Mouse (Mus musculus) kidney, adult 2 months (tissue): ENCODE results near the gene Serpina3c.

ENCODE experiments used
- CTCF ChIP-seq: fragments of 200-500 bp; conservative IDR thresholded peaks from 2 replicates; pipeline ENCODE4 v1.5.1; 2011; ENCODE audit warnings: low read depth, mild to moderate bottlenecking, control low read depth, low read length, moderate library complexity, mixed read lengths; ENCODE audit not compliant: insufficient read depth, insufficient read length
- POLR2A ChIP-seq: fragments of 200-500 bp; IDR thresholded peaks from one replicate; pipeline ENCODE4 v1.6.1; 2011; ENCODE audit warnings: low read depth, low read length, control low read depth

- TF ChIP-seq CTCF = no peak
- TF ChIP-seq POLR2A = no peak
Measured at GRCm38 (mm10) chr12:104125021-104125560, 28.6 kb downstream of the Serpina3c start.
